In the genomic region with DNA sequence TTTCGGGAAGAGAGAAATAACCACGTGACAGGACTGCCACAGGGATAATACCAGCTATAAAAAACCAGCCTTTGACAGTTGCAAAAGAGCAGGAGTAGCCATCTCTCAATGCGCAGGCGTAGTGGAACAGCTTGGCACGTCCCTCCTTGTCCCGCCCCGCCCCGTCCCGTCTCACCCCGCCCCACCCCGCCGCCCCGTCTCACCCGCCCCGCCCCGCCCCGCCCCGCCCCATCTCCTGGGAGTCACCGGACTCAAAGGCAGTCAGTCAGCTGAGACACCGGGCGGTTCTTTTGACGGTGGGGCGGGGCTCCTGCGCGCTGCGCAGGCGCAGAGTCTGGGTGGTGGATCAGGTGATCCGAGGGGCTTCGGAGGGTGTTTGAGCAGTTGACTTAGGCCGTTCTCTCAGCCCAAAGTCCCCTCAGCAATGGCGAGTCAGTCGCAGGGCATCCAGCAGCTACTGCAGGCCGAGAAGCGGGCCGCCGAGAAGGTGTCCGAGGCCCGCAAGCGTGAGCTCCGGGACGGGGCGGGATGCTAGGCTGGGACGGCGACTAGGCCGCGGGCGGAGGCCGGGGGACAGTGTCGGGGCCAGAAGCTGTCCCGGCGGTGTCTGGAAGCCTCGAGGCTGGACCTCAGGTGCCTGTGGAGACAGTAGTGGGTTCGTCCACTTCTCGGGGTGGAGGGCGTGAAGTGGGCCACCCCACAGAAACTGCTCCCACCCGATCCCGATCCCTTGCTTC, we compare ENCODE assay signal across 8 mouse cellular contexts. TPM values are rescaled to one million over a fixed set of nuclear protein-coding genes. Genes with fewer than 3 reads are reported as not detected.
A peak's percentile ranks its signal among the peaks of the same experiment; 100 is the strongest.
DNase-seq lines count a peak whose midpoint lies in the region; ATAC-seq and TF ChIP-seq lines count a peak whose summit lies in the region.

Gene Atp6v1g1 (plus strand): TSS at position 279 of the 737 bp plus-strand sequence.

- under 1% methylated on average over 53 of the region's 57 CpGs for WGBS in forebrain, embryonic 14.5 days
- under 1% methylated on average over 57 of the region's 57 CpGs for WGBS in lung, embryonic 14.5 days
- under 1% methylated on average over 57 of the region's 57 CpGs for WGBS in olfactory bulb, adult 2 months
- WGBS in thymus, adult 2 months = 1% methylated on average over 42 of the region's 57 CpGs

- peak within 1 kb of the TSS; percentile 65 for H3K4me2 ChIP-seq in forebrain, embryonic 14.5 days (ENCODE audit: low read length)
- H3K4me2 ChIP-seq in lung, embryonic 14.5 days = peak within 1 kb of the TSS; percentile 88

- H3K9ac ChIP-seq in forebrain, embryonic 14.5 days (ENCODE audit: low read length) = peak within 1 kb of the TSS; percentile 90
- peak within 1 kb of the TSS; percentile 89 for H3K9ac ChIP-seq in lung, embryonic 14.5 days

- no peaks in the 10 kb centered on the region for H3K9me3 ChIP-seq in forebrain, embryonic 14.5 days (replicated peaks; ENCODE audit: control insufficient read depth, low read length)
- H3K9me3 ChIP-seq in lung, embryonic 14.5 days (ENCODE audit: low read depth, low read length) = no peaks in the 10 kb centered on the region

- ATAC-seq in cerebellum, adult (ENCODE audit: insufficient number of reproducible peaks, low FRiP score, low TSS enrichment) = peak; percentile 91
- peak; percentile 97 for ATAC-seq in forebrain, embryonic 14.5 days
- peak; percentile 95 for ATAC-seq in lung, embryonic 14.5 days (ENCODE audit: insufficient read depth)

- peaks cover 11% of the 10 kb centered on the region for H3K36me3 ChIP-seq in forebrain, embryonic 14.5 days (ENCODE audit: control insufficient read depth, insufficient read depth, low read length)
- peaks cover 21% of the 10 kb centered on the region for H3K36me3 ChIP-seq in lung, embryonic 14.5 days (ENCODE audit: insufficient read depth)
- H3K36me3 ChIP-seq in thymus, adult 2 months (ENCODE audit: control insufficient read depth, insufficient read depth, low read length) = peaks cover 10% of the 10 kb centered on the region

- peak; percentile 94 for DNase-seq in ES-CJ7 (ENCODE audit: low read depth, low spot score)
- peak; percentile 97 for DNase-seq in forebrain, embryonic 14.5 days (ENCODE audit: low spot score)
- peak; percentile 96 for DNase-seq in heart, postnatal 14 days
- peak; percentile 93 to 96 for DNase-seq in layer of hippocampus, adult 18-20 months (ENCODE audit: low spot score in 2 of 2)
- peak; percentile 97 for DNase-seq in lung, embryonic 14.5 days
- peak; percentile 95 for DNase-seq in thymus, adult 2 months

- peak within 1 kb of the TSS; percentile 83 for H3K4me3 ChIP-seq in forebrain, embryonic 14.5 days (ENCODE audit: low read depth, low read length)
- H3K4me3 ChIP-seq in lung, embryonic 14.5 days (ENCODE audit: low read depth, low read length) = peak within 1 kb of the TSS; percentile 90
- H3K4me3 ChIP-seq in olfactory bulb, adult 2 months (ENCODE audit: insufficient read depth, low read depth, low read length) = peak within 1 kb of the TSS; percentile 94
- peak within 1 kb of the TSS; percentile 77 for H3K4me3 ChIP-seq in thymus, adult 2 months (ENCODE audit: control insufficient read depth, insufficient read depth, low read length)

- no peaks in the 10 kb centered on the region for H3K27me3 ChIP-seq in forebrain, embryonic 14.5 days (replicated peaks; ENCODE audit: control insufficient read depth, insufficient read depth, low read length)
- no peaks in the 10 kb centered on the region for H3K27me3 ChIP-seq in lung, embryonic 14.5 days (ENCODE audit: insufficient read depth, low read length)
- H3K27me3 ChIP-seq in thymus, adult 2 months (ENCODE audit: control insufficient read depth, insufficient read depth, low read length) = no peaks in the 10 kb centered on the region

- peaks cover 25% of the 10 kb centered on the region for H3K4me1 ChIP-seq in forebrain, embryonic 14.5 days (ENCODE audit: control insufficient read depth, insufficient read depth, low read length)
- H3K4me1 ChIP-seq in lung, embryonic 14.5 days (ENCODE audit: insufficient read depth) = peaks cover 13% of the 10 kb centered on the region
- H3K4me1 ChIP-seq in olfactory bulb, adult 2 months (ENCODE audit: control insufficient read depth, insufficient read depth, low read length) = peaks cover 2% of the 10 kb centered on the region
- H3K4me1 ChIP-seq in thymus, adult 2 months (replicated peaks; ENCODE audit: control insufficient read depth, insufficient read depth, low read length) = peaks cover 15% of the 10 kb centered on the region

- H3K27ac ChIP-seq in forebrain, embryonic 14.5 days (ENCODE audit: low read depth, low read length) = peak within 1 kb of the TSS; percentile 76; the same call in 1 of the 2 replicates
- H3K27ac ChIP-seq in lung, embryonic 14.5 days (ENCODE audit: low read depth) = peak within 1 kb of the TSS; percentile 79; the same call in 1 of the 2 replicates
- peak within 1 kb of the TSS; percentile 83 for H3K27ac ChIP-seq in olfactory bulb, adult 2 months (ENCODE audit: insufficient read depth, low read depth, low read length)
- H3K27ac ChIP-seq in thymus, adult 2 months (ENCODE audit: control insufficient read depth, insufficient read depth, low read length) = peak within 1 kb of the TSS; percentile 32

- intact Hi-C loops in heart, postnatal 14 days (cut with DNase I) = loop anchor here (5.0 kb wide), 2 partner anchors 47 to 127 kb away; partner anchors contain the start of gene Whrn

- peak; percentile 53; the same call in 1 of the 2 replicates for TF ChIP-seq POLR2A in olfactory bulb, adult 2 months (IDR thresholded peaks at IDR 0.05; ENCODE audit: insufficient read depth, low read depth, low read length)
- TF ChIP-seq POLR2A in thymus, adult 2 months (IDR thresholded peaks at IDR 0.05; ENCODE audit: control insufficient read depth, extremely low read depth, insufficient read depth, low read length, poor library complexity) = 0 out of 2 replicates have a peak, but pooled peaks have one; percentile 35

- TF ChIP-seq CTCF in lung, embryonic 14.5 days (IDR thresholded peaks at IDR 0.05; ENCODE audit: low read depth) = no peak
- TF ChIP-seq CTCF in olfactory bulb, adult 2 months (IDR thresholded peaks at IDR 0.05; ENCODE audit: insufficient read depth, low read depth, low read length) = no peak
- no peak for TF ChIP-seq CTCF in thymus, adult 2 months (IDR thresholded peaks at IDR 0.05; ENCODE audit: borderline replicate concordance, control insufficient read depth, extremely low read depth, insufficient read depth, low read length, poor library complexity)

RNA-seq across cellular contexts. Expression of gene Atp6v1g1, which starts in this region (rescaled TPM):
- 526 and 544 TPM in 2 replicates for polyA plus RNA-seq in forebrain, embryonic 14.5 days (2014; fragmentation: Nextera tagmentation; extraction: Ambion mirVana)
- 100 to 1,000 TPM; 149 to 156 TPM for total RNA-seq in heart, postnatal 14 days (2021)
- total RNA-seq in layer of hippocampus, adult 18-20 months (2021) = 100 to 1,000 TPM; 126 to 138 TPM
- 228 and 231 TPM in 2 replicates for polyA plus RNA-seq in lung, embryonic 14.5 days (2014; fragmentation: Nextera tagmentation; extraction: Ambion mirVana)
- not detected in 2 replicates for polyA plus RNA-seq in olfactory bulb, adult 2 months (2012; ENCODE audit: insufficient read depth, insufficient read length, low replicate concordance, missing spikeins)
- polyA plus RNA-seq in thymus, adult 2 months (2012; rRNA removed) = 39.4 and 41.5 TPM in 2 replicates

Comparison
In these comparisons a context has a peak if more than half of its experiments do, and no peak if none do; other contexts are left out.
1. Peak in every context shown above with its lines: DNase-seq, ATAC-seq, H3K4me3 ChIP-seq and H3K27ac ChIP-seq.
2. H3K27ac ChIP-seq: peak in every context shown above with its lines; median percentile 83 in olfactory bulb, adult 2 months; 79 in lung, embryonic 14.5 days; 76 in forebrain, embryonic 14.5 days; 32 in thymus, adult 2 months.